Mouse (Mus musculus): ENCODE data around the gene Spag9. TPM values are rescaled to one million over a fixed set of nuclear protein-coding genes. Genes with fewer than 3 reads are reported as not detected.

Spag9 gene
- total RNA-seq, 2 experiments from 2014 or later, result 50.7 to 69.1 TPM

DNA sequence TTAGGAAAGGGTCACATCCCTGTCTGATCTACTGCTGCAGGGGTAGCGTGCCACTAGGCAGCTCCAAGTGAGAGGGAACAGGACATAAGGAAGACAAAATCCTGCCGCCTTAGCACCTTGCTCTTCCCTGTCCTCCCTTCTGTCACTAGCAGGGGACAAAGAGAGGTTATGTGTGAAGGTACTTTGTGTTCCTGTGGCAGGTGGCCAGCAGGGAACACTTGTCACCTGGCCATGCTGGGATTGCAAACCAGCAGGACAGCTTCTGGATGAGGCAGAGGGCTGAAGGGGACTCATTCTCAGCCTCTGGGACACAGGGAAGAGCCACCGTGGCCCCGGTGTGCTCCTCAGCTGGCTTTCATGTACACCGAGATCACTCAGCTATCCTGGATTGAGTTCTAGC, 175.8 kb downstream of the Spag9 start:
- ATAC-seq (replicated peaks; ENCODE audit: low FRiP score, poor library complexity, severe bottlenecking), result no peak

DNA sequence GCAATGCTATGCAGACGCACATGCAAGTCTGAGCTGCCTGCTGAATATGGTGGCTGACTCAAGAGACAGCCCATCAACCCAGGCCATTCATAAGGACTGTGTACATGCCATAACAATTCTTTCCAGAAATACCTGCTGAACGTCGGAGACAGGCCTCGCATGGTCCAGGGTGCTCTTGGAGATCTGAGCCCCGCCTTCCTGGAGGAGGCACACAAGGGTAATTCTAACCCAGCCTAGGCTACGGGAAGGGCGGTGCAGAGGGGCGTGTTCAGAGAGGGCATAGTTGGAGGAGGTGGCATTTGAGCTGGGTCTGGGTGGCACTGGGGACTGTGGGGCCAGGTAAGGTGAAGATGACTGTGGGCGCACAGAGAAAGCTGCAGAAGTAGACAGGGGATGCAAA, 176.3 kb downstream of the Spag9 start:
- ATAC-seq (replicated peaks; ENCODE audit: low FRiP score, poor library complexity, severe bottlenecking), result no peak

DNA sequence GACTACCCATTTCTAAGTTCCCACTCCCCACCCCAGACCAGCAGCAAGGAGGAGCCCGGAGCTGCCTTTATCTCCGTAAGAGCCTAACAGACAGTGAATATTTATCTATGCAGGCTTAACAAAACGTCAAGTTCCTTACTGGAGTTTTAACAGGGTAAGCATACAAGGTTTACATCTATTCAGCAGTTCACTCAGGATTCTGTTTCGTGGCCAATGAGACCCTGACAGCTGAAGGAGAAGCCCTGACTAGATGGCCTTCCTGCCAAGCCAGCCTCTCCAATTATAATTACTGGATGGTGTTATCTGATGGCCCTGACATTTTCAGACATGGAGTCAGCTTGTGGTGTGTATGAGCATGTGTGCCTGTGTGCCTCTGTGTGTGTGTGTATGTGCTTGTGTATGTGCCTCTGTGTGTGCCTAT, 177.8 kb downstream of the Spag9 start:
- 0 out of 2 replicates have a peak, but pooled peaks have one; percentile 13 for ATAC-seq (replicated peaks; ENCODE audit: low FRiP score, poor library complexity, severe bottlenecking)

DNA sequence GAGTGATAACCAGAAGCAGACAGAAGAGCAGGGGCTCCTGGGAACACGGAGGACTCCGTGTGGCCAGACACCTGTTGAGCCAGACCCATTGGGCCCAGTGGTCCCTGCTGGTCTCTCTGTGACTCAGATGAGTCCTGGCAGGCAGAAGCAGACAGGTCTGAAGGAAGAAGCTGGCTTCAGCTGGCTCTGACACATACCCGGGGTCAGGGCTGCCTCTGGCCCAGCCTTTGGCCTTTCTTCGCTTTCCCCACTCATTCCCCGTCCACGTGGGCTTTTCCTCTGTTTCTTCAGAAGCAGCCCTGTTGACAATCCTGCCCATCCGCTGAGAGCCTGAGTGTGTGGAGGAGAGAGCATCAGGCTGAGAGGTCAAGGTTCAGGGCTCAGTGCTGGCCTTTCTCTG, 179.4 kb downstream of the Spag9 start:
- ATAC-seq (replicated peaks; ENCODE audit: low FRiP score, poor library complexity, severe bottlenecking), result no peak

Other genes starting within 250 kb of the Spag9 start
- 8.4 and 17.3 TPM in 2 replicates for gene Utp18, start 110.3 kb upstream of the Spag9 start, total RNA-seq (2015; ENCODE audit: low replicate concordance)
- 14.0 and 17.4 TPM in 2 replicates for gene Utp18, start 110.3 kb upstream of the Spag9 start, total RNA-seq (2017; ENCODE audit: low replicate concordance)
- gene Mbtd1, start 110.2 kb upstream of the Spag9 start, total RNA-seq (2015; ENCODE audit: low replicate concordance), result 16.3 and 16.6 TPM in 2 replicates
- 9.6 and 13.4 TPM in 2 replicates for gene Mbtd1, start 110.2 kb upstream of the Spag9 start, total RNA-seq (2017; ENCODE audit: low replicate concordance)
- 34.8 and 35.7 TPM in 2 replicates for gene Nme2, start 39.8 kb upstream of the Spag9 start, total RNA-seq (2015; ENCODE audit: low replicate concordance)
- 9.6 and 10.1 TPM in 2 replicates for gene Nme2, start 39.8 kb upstream of the Spag9 start, total RNA-seq (2017; ENCODE audit: low replicate concordance)
- 32.3 and 33.5 TPM in 2 replicates for gene Gm20390, start 27.8 kb upstream of the Spag9 start, total RNA-seq (2015; ENCODE audit: low replicate concordance)
- 5.0 TPM in 1 of 2 replicates, not detected in the other for gene Gm20390, start 27.8 kb upstream of the Spag9 start, total RNA-seq (2017; ENCODE audit: low replicate concordance)
- gene Nme1, start 27.6 kb upstream of the Spag9 start, total RNA-seq (2015; ENCODE audit: low replicate concordance), result 11.3 and 17.7 TPM in 2 replicates
- gene Nme1, start 27.6 kb upstream of the Spag9 start, total RNA-seq (2017; ENCODE audit: low replicate concordance), result 7.6 and 42.3 TPM in 2 replicates
- 8.6 and 11.3 TPM in 2 replicates for gene Tob1, start 215.4 kb downstream of the Spag9 start, total RNA-seq (2015; ENCODE audit: low replicate concordance)
- gene Tob1, start 215.4 kb downstream of the Spag9 start, total RNA-seq (2017; ENCODE audit: low replicate concordance), result 6.8 and 8.5 TPM in 2 replicates
- gene Wfikkn2, start 249.9 kb downstream of the Spag9 start, total RNA-seq (2015; ENCODE audit: low replicate concordance), result 0.42 TPM in 1 of 2 replicates, not detected in the other
- gene Wfikkn2, start 249.9 kb downstream of the Spag9 start, total RNA-seq (2017; ENCODE audit: low replicate concordance), result 0.51 and 0.53 TPM in 2 replicates

Data from erythroid progenitor cell, adult 5-6 weeks (primary cell).